ENCODE assay signal across 9 mouse cellular contexts in the genomic region with DNA sequence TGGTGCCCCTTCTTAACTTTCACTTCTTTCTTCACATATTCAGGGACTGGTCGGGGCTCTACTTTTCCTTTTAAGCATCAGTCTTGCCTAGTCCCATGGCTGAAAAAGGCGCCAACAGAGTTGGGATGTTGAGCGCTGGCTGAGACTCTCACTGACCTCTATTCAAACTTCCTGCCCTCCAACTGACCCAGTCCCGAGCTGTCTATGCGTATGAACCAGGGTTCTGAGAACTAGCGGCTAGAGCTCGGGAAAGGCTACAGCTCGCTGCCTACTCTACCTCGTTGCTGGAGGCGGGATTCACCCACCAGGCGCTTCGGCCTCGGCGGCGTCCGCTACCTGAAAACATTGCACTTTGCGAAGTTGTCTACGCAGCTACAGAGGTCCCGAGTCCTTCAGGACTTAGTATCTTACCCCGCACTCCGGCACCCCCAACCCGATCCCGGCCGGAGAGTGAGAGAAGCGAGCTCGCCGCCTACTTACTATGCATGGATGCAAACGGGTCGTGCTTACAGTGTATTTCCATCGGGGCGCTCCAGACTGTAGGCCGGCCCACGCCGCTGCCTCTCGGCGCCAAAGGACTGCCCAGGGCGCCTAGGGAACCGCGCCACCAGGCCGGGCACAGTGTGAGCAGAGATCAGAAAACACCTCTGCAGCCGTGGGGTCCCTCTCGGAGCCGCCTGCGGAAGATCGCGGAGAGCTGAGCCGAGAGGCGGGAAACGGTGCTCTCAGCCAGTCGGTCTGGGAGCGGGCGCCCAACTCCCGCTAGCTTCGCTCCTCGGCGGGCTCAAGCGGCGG. TPM values are rescaled to one million over a fixed set of nuclear protein-coding genes. Genes with fewer than 3 reads are reported as not detected.
A peak's percentile ranks its signal among the peaks of the same experiment; 100 is the strongest.
DNase-seq lines count a peak whose midpoint lies in the region; ATAC-seq and TF ChIP-seq lines count a peak whose summit lies in the region.
"Had no signal": no experiment of that assay in that cellular context is flagged by ENCODE, and none has a peak within 500 bp of the region (broad histone marks: within the 10 kb centered on the region; RNA-seq: fewer than 3 reads in every experiment).

No protein-coding gene starts in this region.

- H3K27ac ChIP-seq in lung, postnatal 0 days (ENCODE audit: low read length): no peak overlapping the region
- H3K27ac ChIP-seq in forebrain, embryonic 10.5 days: no peak overlapping the region
- no peak overlapping the region for H3K27ac ChIP-seq in kidney, embryonic 16.5 days (ENCODE audit: low read length)
- no peak overlapping the region for H3K27ac ChIP-seq in neural tube, embryonic 13.5 days (replicated peaks)
- H3K27ac ChIP-seq: liver, embryonic 14.5 days had no signal

- H3K4me2 ChIP-seq in lung, postnatal 0 days (replicated peaks; ENCODE audit: low read depth, low read length): peak overlapping the region; percentile 55; the same call in 1 of the 2 replicates
- peak overlapping the region; percentile 55 for H3K4me2 ChIP-seq in kidney, embryonic 16.5 days (replicated peaks; ENCODE audit: low read depth, low read length)
- peak overlapping the region; percentile 64 for H3K4me2 ChIP-seq in neural tube, embryonic 13.5 days

- TF ChIP-seq CTCF in lung, postnatal 0 days (IDR thresholded peaks at IDR 0.05): no peak
- no peak for TF ChIP-seq CTCF in lung, adult 2 months (IDR thresholded peaks at IDR 0.05; ENCODE audit: insufficient read depth, low read length)

- H3K9ac ChIP-seq in lung, postnatal 0 days (replicated peaks; ENCODE audit: low read depth): no peak overlapping the region
- H3K9ac ChIP-seq in kidney, embryonic 16.5 days (replicated peaks; ENCODE audit: low read length): no peak overlapping the region
- peak overlapping the region; percentile 68 for H3K9ac ChIP-seq in neural tube, embryonic 13.5 days
- H3K9ac ChIP-seq: liver, embryonic 14.5 days had no signal

- peak overlapping the region; percentile 38; the same call in 1 of the 2 replicates for H3K4me3 ChIP-seq in lung, postnatal 0 days (ENCODE audit: low read depth, low read length)
- no peak overlapping the region for H3K4me3 ChIP-seq in lung, adult 2 months (replicated peaks; ENCODE audit: extremely low read depth, low read depth, low read length)
- peak overlapping the region; percentile 58 for H3K4me3 ChIP-seq in forebrain, embryonic 10.5 days
- H3K4me3 ChIP-seq in kidney, embryonic 16.5 days (ENCODE audit: low read length): peak overlapping the region; percentile 38
- H3K4me3 ChIP-seq in neural tube, embryonic 13.5 days: peak overlapping the region; percentile 46

- H3K36me3 ChIP-seq in lung, postnatal 0 days (ENCODE audit: insufficient read depth, low read length): no peaks in the 10 kb centered on the region
- H3K36me3 ChIP-seq in forebrain, embryonic 10.5 days (replicated peaks): no peaks in the 10 kb centered on the region
- H3K36me3 ChIP-seq in kidney, embryonic 16.5 days (ENCODE audit: insufficient read depth, low read length): no peaks in the 10 kb centered on the region
- H3K36me3 ChIP-seq in neural tube, embryonic 13.5 days: no peaks in the 10 kb centered on the region

- no peak for TF ChIP-seq POLR2A in lung, adult 2 months (IDR thresholded peaks at IDR 0.05; ENCODE audit: borderline replicate concordance, extremely low read depth, low read depth, low read length)

- no peaks in the 10 kb centered on the region for H3K9me3 ChIP-seq in lung, postnatal 0 days (ENCODE audit: low read length)
- no peaks in the 10 kb centered on the region for H3K9me3 ChIP-seq in forebrain, embryonic 10.5 days
- no peaks in the 10 kb centered on the region for H3K9me3 ChIP-seq in kidney, embryonic 16.5 days (ENCODE audit: low read length)
- no peaks in the 10 kb centered on the region for H3K9me3 ChIP-seq in neural tube, embryonic 13.5 days

- H3K4me1 ChIP-seq in lung, postnatal 0 days (ENCODE audit: insufficient read depth, low read depth, low read length): no peaks in the 10 kb centered on the region
- no peaks in the 10 kb centered on the region; the same call in 1 of the 2 replicates for H3K4me1 ChIP-seq in lung, adult 2 months (ENCODE audit: control insufficient read depth, insufficient read depth, low read length)
- peaks cover 42% of the 10 kb centered on the region for H3K4me1 ChIP-seq in forebrain, embryonic 10.5 days
- peaks cover 18% of the 10 kb centered on the region for H3K4me1 ChIP-seq in kidney, embryonic 16.5 days (ENCODE audit: insufficient read depth, low read length)
- H3K4me1 ChIP-seq in neural tube, embryonic 13.5 days (replicated peaks): peaks cover 45% of the 10 kb centered on the region

- H3K27me3 ChIP-seq in lung, postnatal 0 days (replicated peaks; ENCODE audit: insufficient read depth, low read length): peaks cover 75% of the 10 kb centered on the region
- peaks cover 100% of the 10 kb centered on the region for H3K27me3 ChIP-seq in forebrain, embryonic 10.5 days (ENCODE audit: poor library complexity, severe bottlenecking)
- peaks cover 97% of the 10 kb centered on the region for H3K27me3 ChIP-seq in kidney, embryonic 16.5 days (ENCODE audit: insufficient read depth, low read length)
- peaks cover 99% of the 10 kb centered on the region for H3K27me3 ChIP-seq in neural tube, embryonic 13.5 days

- 2% methylated on average over 58 of the region's 58 CpGs for WGBS in lung, postnatal 0 days
- WGBS in lung, adult 2 months: 2% methylated on average over 58 of the region's 58 CpGs
- WGBS in forebrain, embryonic 10.5 days: under 1% methylated on average over 58 of the region's 58 CpGs
- under 1% methylated on average over 58 of the region's 58 CpGs for WGBS in kidney, embryonic 16.5 days
- WGBS in neural tube, embryonic 13.5 days: under 1% methylated on average over 58 of the region's 58 CpGs

- DNase-seq in lung, postnatal 0 days (ENCODE audit: low spot score): no peak
- no peak for DNase-seq in lung, adult 2 months
- DNase-seq in forebrain, embryonic 10.5 days (ENCODE audit: extremely low spot score, low spot score): peak; percentile 52
- DNase-seq in ovary, postnatal 36 days (ENCODE audit: low spot score): no peak
- DNase-seq in urinary bladder, adult 2 months (ENCODE audit: low spot score): no peak

- ATAC-seq in lung, postnatal 0 days: no peak
- ATAC-seq in kidney, embryonic 16.5 days (ENCODE audit: low FRiP score, low TSS enrichment): 0 out of 2 replicates have a peak, but pooled peaks have one; percentile 11
- no peak for ATAC-seq in neural tube, embryonic 13.5 days (ENCODE audit: low read depth)
- ATAC-seq in erythroblast, adult 5-6 weeks (replicated peaks; ENCODE audit: low FRiP score, poor library complexity, severe bottlenecking): no peak

- no peak for TF ChIP-seq EP300 in lung, postnatal 0 days (IDR thresholded peaks at IDR 0.05)

RNA-seq across cellular contexts. Expression of a gene that starts 7.2 kb away (rescaled TPM):
- polyA plus RNA-seq in lung, postnatal 0 days (2015; fragmentation: Nextera tagmentation; extraction: Ambion mirVana): 0.05 and 0.12 TPM in 2 replicates
- 6.1 and 6.7 TPM in 2 replicates for polyA plus RNA-seq in lung, adult 2 months (2012; rRNA removed)
- 0.26 and 0.71 TPM in 2 replicates for polyA plus RNA-seq in forebrain, embryonic 10.5 days (2016; fragmentation: Nextera tagmentation; extraction: Ambion mirVana)
- polyA plus RNA-seq in kidney, embryonic 16.5 days (2015; fragmentation: Nextera tagmentation; extraction: Ambion mirVana): not detected in 2 replicates
- polyA plus RNA-seq in neural tube, embryonic 13.5 days (2015; fragmentation: Nextera tagmentation; extraction: Ambion mirVana): 2.1 and 3.5 TPM in 2 replicates
- total RNA-seq in erythroblast, adult 5-6 weeks (2015; ENCODE audit: low replicate concordance): 0.63 TPM in 1 of 2 replicates, not detected in the other
- 0.14 TPM in 1 of 2 replicates, not detected in the other for total RNA-seq in erythroblast, adult 5-6 weeks (2017; ENCODE audit: low replicate concordance)
- 0.01 and 0.06 TPM in 2 replicates for polyA plus RNA-seq in urinary bladder, adult 2 months (2012; rRNA removed)

RNA-seq across cellular contexts. Expression of a gene that starts 52.6 kb away (rescaled TPM):
- polyA plus RNA-seq in lung, postnatal 0 days (2015; fragmentation: Nextera tagmentation; extraction: Ambion mirVana): 40.8 and 49.6 TPM in 2 replicates
- polyA plus RNA-seq in lung, adult 2 months (2012; rRNA removed): 8.5 and 15.9 TPM in 2 replicates
- 21.9 and 24.7 TPM in 2 replicates for polyA plus RNA-seq in forebrain, embryonic 10.5 days (2016; fragmentation: Nextera tagmentation; extraction: Ambion mirVana)
- 30.7 and 34.3 TPM in 2 replicates for polyA plus RNA-seq in kidney, embryonic 16.5 days (2015; fragmentation: Nextera tagmentation; extraction: Ambion mirVana)
- 34.4 and 36.5 TPM in 2 replicates for polyA plus RNA-seq in neural tube, embryonic 13.5 days (2015; fragmentation: Nextera tagmentation; extraction: Ambion mirVana)
- total RNA-seq in erythroblast, adult 5-6 weeks (2015; ENCODE audit: low replicate concordance): 15.9 and 19.2 TPM in 2 replicates
- 31.5 and 39.8 TPM in 2 replicates for total RNA-seq in erythroblast, adult 5-6 weeks (2017; ENCODE audit: low replicate concordance)
- 45.8 and 49.8 TPM in 2 replicates for polyA plus RNA-seq in urinary bladder, adult 2 months (2012; rRNA removed)
